Mouse (Mus musculus) embryonic facial prominence, embryonic 11.5 days (tissue): ENCODE measurements around the gene Mroh3. TPM values are rescaled to one million over a fixed set of nuclear protein-coding genes. Genes with fewer than 3 reads are reported as not detected.

Experiments used
- ATAC-seq: fragments of 200-750 bp; cut with Nextera tagmentation; replicated peaks from 2 replicates; pipeline ENCODE4 v1.8.0; 2017; ENCODE audit warnings: low read depth; ENCODE audit not compliant: insufficient number of reproducible peaks, low FRiP score, low TSS enrichment
- DNase-seq: peaks from one replicate; pipeline ENCODE4 v3.0.0-alpha.2; 2015; ENCODE audit warnings: low spot score
- H3K27ac ChIP-seq: fragments of 300-500 bp; sonication (generic); replicated peaks from 2 replicates; pipeline ENCODE4 v1.5.1; 2014; ENCODE audit warnings: mild to moderate bottlenecking, low read depth, low read length, control low read depth
- H3K27me3 ChIP-seq: fragments of 300-500 bp; sonication (generic); 2 replicates; pipeline ENCODE4 v1.6.1; 2014; ENCODE audit warnings: mild to moderate bottlenecking, low read length, moderate library complexity, mixed read lengths; ENCODE audit not compliant: control insufficient read depth, insufficient read depth
- H3K36me3 ChIP-seq: fragments of 300-500 bp; sonication (generic); replicated peaks from 2 replicates; pipeline ENCODE4 v1.6.1; 2014; ENCODE audit warnings: low read depth, mild to moderate bottlenecking, low read length, moderate library complexity, mixed read lengths; ENCODE audit not compliant: control insufficient read depth, insufficient read depth
- H3K4me1 ChIP-seq: fragments of 300-500 bp; sonication (generic); 2 replicates; pipeline ENCODE4 v1.6.1; 2014; ENCODE audit warnings: low read length, mixed read lengths; ENCODE audit not compliant: control insufficient read depth, insufficient read depth
- H3K4me2 ChIP-seq: fragments of 300-500 bp; sonication (generic); 2 replicates; pipeline ENCODE4 v1.6.1; 2014; ENCODE audit warnings: low read depth, mild to moderate bottlenecking, control low read depth, low read length, moderate library complexity
- H3K4me3 ChIP-seq: fragments of 300-500 bp; sonication (generic); 2 replicates; pipeline ENCODE4 v1.5.1; 2014; ENCODE audit warnings: low read depth, low read length, control low read depth
- H3K9ac ChIP-seq: fragments of 300-500 bp; sonication (generic); replicated peaks from 2 replicates; pipeline ENCODE4 v1.6.1; 2014; ENCODE audit warnings: mild to moderate bottlenecking, control low read depth, low read length
- H3K9me3 ChIP-seq: fragments of 300-500 bp; sonication (generic); replicated peaks from 2 replicates; pipeline ENCODE4 v1.6.1; 2016; ENCODE audit warnings: mild to moderate bottlenecking, low read length, inconsistent platforms, mixed read lengths; ENCODE audit not compliant: control insufficient read depth
- WGBS: fragments of 180-500 bp; shearing (Covaris S2); extraction: QIAGEN DNeasy Blood & Tissue Kit; methylation state at CpG from one replicate; pipeline ENCODE4 v1.1.7; 2014; 5-methylcytosine and 5-hydroxymethylcytosine counted together
- polyA plus RNA-seq: library from polyadenylated mRNA; unstranded; fragments of >200 nt; fragmentation: Nextera tagmentation; extraction: Ambion mirVana; gene quantifications from 2 replicates; pipeline ENCODE4 v1.2.1, GENCODE M21; 2014

The Mroh3 gene
- polyA plus RNA-seq, 1 experiment from 2014 or later: not detected

- Histone ChIP-seq H3K9ac (no peak overlapping the region), H3K27me3 (no peaks in the 10 kb centered on the region), H3K4me1 (no peaks in the 10 kb centered on the region), H3K9me3 (no peaks in the 10 kb centered on the region), H3K27ac (no peak overlapping the region), H3K36me3 (no peaks in the 10 kb centered on the region; the same call in 1 of the 2 replicates), H3K4me2 (no peak overlapping the region), H3K4me3 (no peak overlapping the region)
- DNase-seq: no peak
- ATAC-seq: no peak
- 91% methylated on average over 7 of the region's 7 CpGs for WGBS
Measured at GRCm38 (mm10) chr1:136161333-136161921, 51.2 kb downstream of the Mroh3 start.

GRCm38 (mm10) chr1:136160930-136161329 is 51.7 kb downstream of the Mroh3 start:
- ATAC-seq: no peak
- H3K36me3 ChIP-seq: peaks cover under 1% of the 10 kb centered on the region; the same call in 1 of the 2 replicates

GRCm38 (mm10) chr1:136160297-136160696 is 52.3 kb downstream of the Mroh3 start:
- no peak for DNase-seq

More at GRCm38 (mm10) chr1:136160930-136161329, 51.7 kb downstream of the Mroh3 start:
- DNase-seq: no peak
- Histone ChIP-seq H3K27ac (no peak overlapping the region), H3K9me3 (no peaks in the 10 kb centered on the region), H3K27me3 (no peaks in the 10 kb centered on the region), H3K4me3 (no peak overlapping the region), H3K4me2 (no peak overlapping the region), H3K9ac (no peak overlapping the region), H3K4me1 (no peaks in the 10 kb centered on the region)
- 92% methylated on average over 6 of the region's 6 CpGs for WGBS

GRCm38 (mm10) chr1:136159830-136160229 is 52.8 kb downstream of the Mroh3 start:
- no peaks in the 10 kb centered on the region for H3K9me3 ChIP-seq
- peaks cover 2% of the 10 kb centered on the region; the same call in 1 of the 2 replicates for H3K36me3 ChIP-seq
- no peaks in the 10 kb centered on the region for H3K27me3 ChIP-seq
- DNase-seq: no peak
- H3K9ac ChIP-seq: no peak overlapping the region
- WGBS: 49% methylated on average over 10 of the region's 12 CpGs
- H3K4me2 ChIP-seq: no peak overlapping the region
- no peak overlapping the region for H3K27ac ChIP-seq
- H3K4me1 ChIP-seq: no peaks in the 10 kb centered on the region
- no peak overlapping the region for H3K4me3 ChIP-seq
- no peak for ATAC-seq

More at GRCm38 (mm10) chr1:136160297-136160696, 52.3 kb downstream of the Mroh3 start:
- no peaks in the 10 kb centered on the region for H3K9me3 ChIP-seq
- no peak overlapping the region for H3K4me2 ChIP-seq
- 90% methylated on average over 12 of the region's 12 CpGs for WGBS
- H3K4me1 ChIP-seq: no peaks in the 10 kb centered on the region
- no peak overlapping the region for H3K4me3 ChIP-seq
- peaks cover 2% of the 10 kb centered on the region; the same call in 1 of the 2 replicates for H3K36me3 ChIP-seq
- no peaks in the 10 kb centered on the region for H3K27me3 ChIP-seq
- no peak for ATAC-seq
- no peak overlapping the region for H3K27ac ChIP-seq
- no peak overlapping the region for H3K9ac ChIP-seq

GRCm38 (mm10) chr1:136156951-136157350 is 55.7 kb downstream of the Mroh3 start:
- no peak overlapping the region for H3K4me3 ChIP-seq
- H3K9me3 ChIP-seq: no peaks in the 10 kb centered on the region
- no peak for ATAC-seq
- H3K4me2 ChIP-seq: no peak overlapping the region
- H3K9ac ChIP-seq: no peak overlapping the region
- H3K27me3 ChIP-seq: no peaks in the 10 kb centered on the region
- 93% methylated on average over 4 of the region's 4 CpGs for WGBS
- H3K36me3 ChIP-seq: 0 out of 2 replicates have a peak, but pooled peaks cover 2% of the 10 kb centered on the region
- no peak overlapping the region for H3K27ac ChIP-seq
- H3K4me1 ChIP-seq: no peaks in the 10 kb centered on the region
- no peak for DNase-seq

- Histone ChIP-seq H3K4me2 (no peak overlapping the region), H3K9me3 (no peaks in the 10 kb centered on the region), H3K27me3 (no peaks in the 10 kb centered on the region), H3K27ac (no peak overlapping the region), H3K4me1 (no peaks in the 10 kb centered on the region), H3K9ac (no peak overlapping the region), H3K4me3 (no peak overlapping the region), H3K36me3 (0 out of 2 replicates have a peak, but pooled peaks cover 2% of the 10 kb centered on the region)
- ATAC-seq (no peak), DNase-seq (no peak)
- 96% methylated on average over 4 of the region's 4 CpGs for WGBS
Measured at GRCm38 (mm10) chr1:136156304-136156703, 56.3 kb downstream of the Mroh3 start.

- H3K4me2 ChIP-seq: no peak overlapping the region
- no peaks in the 10 kb centered on the region for H3K4me1 ChIP-seq
- H3K9me3 ChIP-seq: no peaks in the 10 kb centered on the region
- H3K27ac ChIP-seq: no peak overlapping the region
- ATAC-seq: no peak
- WGBS: 93% methylated on average over 8 of the region's 8 CpGs
- DNase-seq: no peak
- no peaks in the 10 kb centered on the region for H3K27me3 ChIP-seq
- peaks cover 16% of the 10 kb centered on the region for H3K36me3 ChIP-seq
- H3K9ac ChIP-seq: no peak overlapping the region
- H3K4me3 ChIP-seq: no peak overlapping the region
Measured at GRCm38 (mm10) chr1:136151371-136151770, 61.3 kb downstream of the Mroh3 start.

GRCm38 (mm10) chr1:136149702-136150101 is 62.9 kb downstream of the Mroh3 start:
- Histone ChIP-seq H3K4me1 (no peaks in the 10 kb centered on the region), H3K27me3 (no peaks in the 10 kb centered on the region), H3K4me3 (no peak overlapping the region), H3K36me3 (peaks cover 14% of the 10 kb centered on the region), H3K9me3 (no peaks in the 10 kb centered on the region), H3K27ac (no peak overlapping the region), H3K4me2 (no peak overlapping the region), H3K9ac (no peak overlapping the region)
- WGBS: 82% methylated on average over 9 of the region's 9 CpGs
- DNase-seq (no peak), ATAC-seq (no peak)
